Mouse (Mus musculus) thymus, adult 2 months (tissue): ENCODE results near the gene 4931423N10Rik.

Experiments
- CTCF ChIP-seq: fragments of 200-500 bp; IDR thresholded peaks from 2 replicates; pipeline ENCODE4 v1.5.1; 2012; ENCODE audit warnings: mild to moderate bottlenecking, control low read depth, low read length, moderate library complexity, borderline replicate concordance; ENCODE audit not compliant: control insufficient read depth, poor library complexity, insufficient read depth; ENCODE audit errors: extremely low read depth
- POLR2A ChIP-seq: fragments of 200-500 bp; IDR thresholded peaks from 2 replicates; pipeline ENCODE4 v1.6.1; 2012; ENCODE audit warnings: mild to moderate bottlenecking, low read length, control low read depth, moderate library complexity; ENCODE audit not compliant: control insufficient read depth, poor library complexity, insufficient read depth; ENCODE audit errors: extremely low read depth

- TF ChIP-seq CTCF (no peak), POLR2A (no peak)
Measured at GRCm38 (mm10) chr2:23234065-23234773, 26.9 kb downstream of the 4931423N10Rik start.
